Mouse (Mus musculus) activated CD4-positive, CD25-positive, alpha-beta regulatory T cell, adult 4 months (primary cell): Measurements from ENCODE around the gene Ptges2. TPM values are rescaled to one million over a fixed set of nuclear protein-coding genes. Genes with fewer than 3 reads are reported as not detected.

Source experiments
- ATAC-seq: one replicate; pipeline ENCODE4 v1.8.0; 2017
- polyA plus RNA-seq, 2 experiments: library from polyadenylated mRNA; unstranded; fragments of 100-300 nt; shearing (Covaris generic); gene quantifications; one replicate each; pipeline ENCODE4 v1.2.1; 2017

The Ptges2 gene
- polyA plus RNA-seq, 2 experiments from 2014 or later = 1.0 to 1.6 TPM

DNA sequence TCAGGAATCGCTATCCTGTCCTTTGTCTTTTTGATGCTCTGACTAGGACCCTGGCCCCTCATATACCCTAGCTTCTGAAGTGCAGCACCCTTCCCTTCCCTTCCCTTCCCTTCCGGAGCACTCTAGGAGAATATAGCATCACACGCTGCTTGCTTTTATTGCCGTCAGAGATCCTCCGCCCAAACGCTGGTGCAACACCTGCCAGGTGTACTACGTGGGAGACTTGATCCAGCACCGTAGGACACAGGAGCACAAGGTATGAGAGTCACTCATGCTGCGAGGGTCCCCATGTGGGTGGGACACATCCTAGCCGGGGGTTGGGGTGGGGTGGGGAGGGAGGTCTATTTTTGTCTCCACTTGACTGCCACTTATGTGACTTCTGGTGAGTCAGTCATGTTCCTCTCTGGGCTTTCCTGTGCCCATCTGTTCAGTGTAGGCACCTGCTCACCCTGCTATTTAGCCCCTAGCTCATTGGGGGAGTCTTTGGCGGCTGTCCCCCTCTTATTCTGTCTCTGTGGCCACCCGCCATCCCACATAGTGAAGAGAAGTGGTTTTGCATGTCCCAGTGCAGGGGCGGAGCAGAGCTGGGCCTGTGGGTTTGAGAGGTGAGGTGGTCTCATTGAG lies 20.3 kb upstream of the Ptges2 start:
- no peak for ATAC-seq

DNA sequence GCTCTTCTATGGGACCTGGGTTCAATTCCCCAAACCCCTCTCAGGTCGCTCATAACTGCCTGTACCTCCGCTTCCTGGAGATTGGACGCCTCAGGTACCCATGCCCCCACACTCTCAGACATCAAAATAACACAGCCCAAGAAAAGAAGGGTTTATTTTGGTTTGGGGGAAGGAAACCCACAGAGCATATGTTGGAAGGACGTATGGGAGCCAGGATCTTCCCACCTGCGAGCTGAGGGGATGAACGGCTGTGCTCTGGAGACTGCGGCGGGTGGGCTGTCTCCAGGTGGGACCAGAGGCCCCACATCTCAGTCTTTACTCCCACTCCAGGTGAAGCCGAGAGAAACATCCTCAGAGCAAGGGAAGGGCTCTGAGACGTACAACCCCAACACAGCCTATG lies 18.7 kb upstream of the Ptges2 start:
- no peak for ATAC-seq

GRCm38 (mm10) chr2:32380001-32380500 lies 15.6 kb upstream of the Ptges2 start:
- ATAC-seq = no peak

DNA sequence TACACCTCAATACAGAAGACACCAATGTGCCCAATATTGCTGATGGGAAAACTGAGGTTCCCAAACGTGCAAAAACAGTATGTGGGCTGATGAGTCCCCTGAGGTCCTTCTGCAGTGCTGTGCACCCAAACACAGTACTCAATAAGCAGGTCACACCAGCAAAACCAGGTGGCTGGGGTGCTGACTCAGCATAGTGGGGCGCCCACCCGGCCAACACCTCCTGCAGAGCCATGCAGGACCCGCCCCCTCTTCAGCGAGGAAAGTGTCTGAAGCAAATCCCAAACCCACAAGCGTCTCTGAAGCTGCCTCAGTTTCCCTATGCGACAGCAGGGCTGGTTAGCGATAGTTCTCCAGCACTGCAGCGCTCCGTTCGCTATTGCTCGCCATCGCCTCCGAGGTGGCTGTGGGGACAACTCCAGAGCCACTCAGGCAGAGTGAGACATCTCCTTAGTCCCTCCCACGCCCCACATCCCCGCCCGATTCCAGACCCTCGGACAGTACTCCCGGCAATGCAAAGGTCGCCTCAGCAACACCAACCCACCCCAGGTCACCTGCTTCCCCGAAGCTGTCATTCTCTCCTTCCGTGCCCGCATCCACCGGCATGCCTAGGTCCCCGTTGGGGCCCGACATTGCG lies 14.4 kb upstream of the Ptges2 start:
- ATAC-seq = no peak

GRCm38 (mm10) chr2:32381775-32382223 lies 13.9 kb upstream of the Ptges2 start, which contains the start of gene 1110008P14Rik:
1110008P14Rik (minus strand) TSS chr2:32381938.
- ATAC-seq = peak; percentile 92

GRCm38 (mm10) chr2:32382689-32383088 lies 13.0 kb upstream of the Ptges2 start:
- no peak for ATAC-seq

- no peak for ATAC-seq
These were observed 7.8 kb upstream of the Ptges2 start, which contains the start of gene Lcn2 for GRCm38 (mm10) chr2:32387706-32388490. Lcn2 (minus strand) TSS chr2:32388252.

- no peak for ATAC-seq
These were observed 6.5 kb upstream of the Ptges2 start for GRCm38 (mm10) chr2:32389157-32389556.

DNA sequence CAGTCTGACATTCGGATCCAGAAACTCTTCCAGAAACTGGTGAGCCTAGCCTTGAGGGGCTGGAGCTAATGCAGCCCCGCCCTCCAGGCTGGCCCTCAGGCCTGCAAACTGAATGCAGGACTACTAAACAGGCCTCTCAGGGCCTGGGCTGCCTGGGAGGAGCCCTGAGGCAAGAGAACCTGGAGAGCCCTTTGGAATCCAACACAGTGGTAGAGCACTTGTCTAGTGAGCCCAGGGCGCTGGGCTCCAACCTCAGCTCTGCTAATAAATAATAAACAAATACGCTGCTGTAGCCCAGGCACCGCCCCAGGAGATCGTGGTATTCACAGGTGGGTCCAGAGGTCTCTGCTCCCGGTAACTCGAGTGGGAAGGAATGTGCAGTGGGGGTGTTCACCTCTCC lies 4.8 kb upstream of the Ptges2 start:
- ATAC-seq = no peak

- ATAC-seq = no peak
These were observed 3.6 kb upstream of the Ptges2 start for GRCm38 (mm10) chr2:32392063-32392462.

GRCm38 (mm10) chr2:32394973-32395372 lies 723 bp upstream of the Ptges2 start:
- no peak for ATAC-seq

- peak; percentile 90 for ATAC-seq
These were observed 388 bp downstream of the Ptges2 start for GRCm38 (mm10) chr2:32395946-32396621.

GRCm38 (mm10) chr2:32396695-32397094 lies 999 bp downstream of the Ptges2 start:
- no peak for ATAC-seq

- ATAC-seq = peak; percentile 78
These were observed 9.0 kb downstream of the Ptges2 start for GRCm38 (mm10) chr2:32404663-32405062.

DNA sequence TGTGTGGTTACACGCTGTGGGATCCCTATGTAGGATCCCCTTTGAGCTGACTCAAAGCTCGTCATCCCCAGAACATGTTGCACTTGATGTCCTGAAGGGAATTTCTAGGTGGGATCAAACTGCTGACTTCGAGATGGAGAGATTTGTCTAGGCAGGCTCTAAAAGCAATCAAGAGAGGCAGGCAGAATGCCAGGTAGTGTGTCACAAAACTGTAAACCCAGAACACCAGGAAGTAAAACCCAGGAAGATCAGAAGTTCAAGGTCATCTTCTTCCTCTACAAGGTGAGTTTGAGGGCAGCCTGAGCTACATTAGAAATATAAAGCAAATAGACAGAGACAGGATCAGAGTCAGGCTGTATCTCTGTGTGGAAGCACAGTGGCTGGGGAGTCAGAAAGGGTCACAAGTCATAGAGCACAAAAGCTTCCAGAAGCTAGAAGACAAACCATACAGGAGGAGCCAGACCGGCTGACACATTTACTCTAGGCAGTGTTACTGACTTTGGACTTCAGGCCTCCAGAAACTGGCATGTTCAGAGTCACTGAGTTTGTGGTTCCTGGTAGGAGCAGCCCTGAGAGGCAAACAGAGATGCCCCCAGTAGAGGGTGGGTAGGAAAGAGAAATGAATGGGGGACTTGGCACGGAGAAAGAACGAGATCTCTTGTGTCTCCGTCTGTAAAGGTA lies 11.6 kb downstream of the Ptges2 start:
- ATAC-seq = no peak

GRCm38 (mm10) chr2:32408429-32409424 lies 13.0 kb downstream of the Ptges2 start:
- ATAC-seq = no peak

DNA sequence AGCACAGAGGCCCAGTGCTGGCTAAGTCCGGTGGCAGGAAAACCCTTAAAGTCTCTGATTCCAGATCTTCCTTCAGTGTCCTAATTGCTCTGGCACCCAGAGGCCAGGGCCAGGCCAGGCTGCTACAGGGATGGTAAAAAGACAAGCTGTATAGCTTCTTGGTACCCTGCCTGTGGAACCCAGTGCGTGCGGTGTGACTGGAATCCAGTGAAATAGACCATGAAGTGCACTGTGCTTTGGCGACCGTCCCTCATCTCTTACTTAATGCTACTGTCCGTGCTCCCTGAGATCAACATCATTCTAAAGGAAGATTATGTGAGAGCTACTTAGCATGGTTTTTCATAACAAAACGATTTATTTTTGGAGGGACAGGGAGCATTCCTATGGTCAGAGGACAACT lies 15.7 kb downstream of the Ptges2 start:
- no peak for ATAC-seq

GRCm38 (mm10) chr2:32412742-32413531 lies 17.2 kb downstream of the Ptges2 start:
- no peak for ATAC-seq

GRCm38 (mm10) chr2:32413936-32414335 lies 18.2 kb downstream of the Ptges2 start:
- no peak for ATAC-seq

GRCm38 (mm10) chr2:32415801-32416200 lies 20.1 kb downstream of the Ptges2 start:
- no peak for ATAC-seq
